Mouse (Mus musculus) intestine, embryonic 14.5 days (tissue): Measurements from ENCODE around the gene Slc43a2. TPM values are rescaled to one million over a fixed set of nuclear protein-coding genes. Genes with fewer than 3 reads are reported as not detected.
A peak's percentile ranks its signal among the peaks of the same experiment; 100 is the strongest.

Experiments used
- ATAC-seq: fragments of 200-750 bp; cut with Nextera tagmentation; replicated peaks from 2 replicates; pipeline ENCODE4 v1.8.0; 2017; ENCODE audit warnings: low read depth, moderate number of reproducible peaks, moderate TSS enrichment, moderate library complexity; ENCODE audit not compliant: low FRiP score, low TSS enrichment
- DNase-seq: peaks from one replicate; pipeline ENCODE4 v3.0.0-alpha.2; 2018; ENCODE audit warnings: low spot score
- H3K27ac ChIP-seq: fragments of 300-500 bp; sonication (generic); 2 replicates; pipeline ENCODE4 v1.5.1; 2014; ENCODE audit warnings: low read depth, mild to moderate bottlenecking, control low read depth
- H3K27me3 ChIP-seq: fragments of 300-500 bp; sonication (generic); replicated peaks from 2 replicates; pipeline ENCODE4 v1.6.1; 2014; ENCODE audit warnings: low read length, control low read depth; ENCODE audit not compliant: control insufficient read depth, insufficient read depth
- H3K36me3 ChIP-seq: fragments of 300-500 bp; sonication (generic); 2 replicates; pipeline ENCODE4 v1.6.1; 2014; ENCODE audit warnings: low read length, control low read depth; ENCODE audit not compliant: control insufficient read depth, insufficient read depth
- H3K4me1 ChIP-seq: fragments of 300-500 bp; sonication (generic); replicated peaks from 2 replicates; pipeline ENCODE4 v1.6.1; 2014; ENCODE audit warnings: low read length, control low read depth, mixed read lengths; ENCODE audit not compliant: control insufficient read depth, insufficient read depth
- H3K4me2 ChIP-seq: fragments of 300-500 bp; sonication (generic); 2 replicates; pipeline ENCODE4 v1.6.1; 2014; ENCODE audit warnings: low read length
- H3K4me3 ChIP-seq: fragments of 300-500 bp; sonication (generic); 2 replicates; pipeline ENCODE4 v1.5.1; 2014; ENCODE audit warnings: low read depth, low read length, control low read depth, mixed read lengths
- H3K9ac ChIP-seq: fragments of 300-500 bp; sonication (generic); 2 replicates; pipeline ENCODE4 v1.6.1; 2014; ENCODE audit warnings: mild to moderate bottlenecking, low read length
- H3K9me3 ChIP-seq: fragments of 300-500 bp; sonication (generic); 2 replicates; pipeline ENCODE4 v1.6.1; 2016; ENCODE audit warnings: low read length, control low read depth; ENCODE audit not compliant: control insufficient read depth
- WGBS: fragments of 180-500 bp; shearing (Covaris S2); extraction: QIAGEN DNeasy Blood & Tissue Kit; methylation state at CpG from one replicate; pipeline ENCODE4 v1.1.7; 2014; 5-methylcytosine and 5-hydroxymethylcytosine counted together
- polyA plus RNA-seq: library from polyadenylated mRNA; unstranded; fragments of >200 nt; fragmentation: Nextera tagmentation; extraction: Ambion mirVana; gene quantifications from 2 replicates; pipeline ENCODE4 v1.2.1, GENCODE M21; 2014

Slc43a2 gene
- polyA plus RNA-seq, 1 experiment from 2014 or later, result 4.8 TPM

DNA sequence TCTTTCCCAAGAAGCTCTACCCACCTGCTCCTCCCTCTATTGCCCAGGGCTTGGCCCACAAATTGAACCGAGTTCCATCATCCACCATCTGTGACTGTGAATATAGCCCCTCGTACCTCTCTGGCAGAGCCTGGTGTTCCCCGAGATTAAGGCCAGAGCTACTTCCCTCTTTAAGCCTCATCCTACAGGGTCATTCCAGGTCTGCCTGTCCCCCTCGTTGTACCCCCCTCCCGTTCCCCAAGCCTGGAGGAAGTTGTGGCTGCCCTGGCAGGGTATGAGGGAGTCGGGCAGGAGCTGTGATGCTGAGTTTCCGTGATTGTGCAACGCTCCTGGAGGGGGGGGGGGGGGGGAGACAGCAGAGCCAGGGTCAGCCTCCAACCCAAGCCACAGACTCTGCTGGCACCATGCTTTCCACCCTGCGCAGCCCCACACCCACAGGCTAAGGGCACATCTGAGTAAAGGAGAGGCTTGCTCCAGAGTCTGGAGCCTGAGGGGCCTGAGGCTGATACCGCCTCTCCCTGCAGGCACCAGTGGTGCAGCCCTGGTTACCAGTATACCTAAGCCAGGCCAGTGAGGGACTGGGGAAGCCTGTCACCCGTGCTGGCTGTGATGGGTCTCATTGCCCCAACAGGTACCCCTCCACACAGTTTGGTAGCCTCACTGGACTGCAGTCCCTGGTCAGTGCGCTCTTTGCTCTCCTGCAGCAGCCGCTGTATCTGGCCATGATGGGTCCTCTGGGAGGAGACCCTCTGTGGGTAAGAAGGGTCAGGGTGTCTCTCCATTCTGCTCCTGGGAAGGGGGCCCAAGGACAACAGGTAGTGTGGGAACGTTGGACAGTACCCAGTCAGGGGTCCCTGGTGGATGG, 39.9 kb downstream of the Slc43a2 start:
- H3K36me3 ChIP-seq, result no peaks in the 10 kb centered on the region
- H3K4me1 ChIP-seq, result peaks cover 14% of the 10 kb centered on the region
- 72% methylated on average over 14 of the region's 14 CpGs for WGBS
- H3K4me3 ChIP-seq, result no peak overlapping the region
- ATAC-seq (no peak), DNase-seq (no peak)
- H3K27ac ChIP-seq, result no peak overlapping the region
- no peaks in the 10 kb centered on the region for H3K27me3 ChIP-seq
- no peaks in the 10 kb centered on the region for H3K9me3 ChIP-seq
- no peak overlapping the region for H3K4me2 ChIP-seq
- H3K9ac ChIP-seq, result no peak overlapping the region

DNA sequence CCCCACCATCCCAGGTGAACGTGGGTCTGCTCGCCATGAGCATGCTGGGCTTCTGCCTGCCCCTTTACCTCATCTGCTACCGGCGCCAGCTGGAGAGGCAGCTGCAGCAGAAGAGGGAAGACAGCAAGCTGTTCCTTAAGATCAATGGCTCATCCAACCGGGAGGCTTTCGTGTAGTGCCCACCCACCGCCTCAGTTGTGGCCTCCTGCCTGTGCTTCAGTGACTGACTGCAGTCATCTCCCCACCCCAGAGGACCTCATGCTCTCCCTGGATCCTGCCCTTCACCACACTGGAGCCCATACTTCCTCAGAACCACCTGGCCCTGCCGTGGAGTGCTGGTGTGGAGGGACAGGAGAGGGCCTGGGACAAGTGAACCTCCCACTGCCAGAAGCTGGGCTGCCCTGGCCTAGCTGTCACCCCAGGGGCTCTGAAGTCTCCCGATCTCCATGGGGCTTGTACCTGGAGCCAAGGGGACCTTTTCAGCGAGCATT, 40.9 kb downstream of the Slc43a2 start:
- Histone ChIP-seq H3K4me2 (peak overlapping the region; percentile 20), H3K4me3 (no peak overlapping the region), H3K9ac (no peak overlapping the region), H3K9me3 (no peaks in the 10 kb centered on the region), H3K27ac (peak overlapping the region; percentile 67), H3K27me3 (no peaks in the 10 kb centered on the region), H3K4me1 (peaks cover 14% of the 10 kb centered on the region), H3K36me3 (no peaks in the 10 kb centered on the region)
- 13% methylated on average over 10 of the region's 10 CpGs for WGBS
- ATAC-seq (peak; percentile 15; the same call in 1 of the 2 replicates), DNase-seq (peak; percentile 64)

DNA sequence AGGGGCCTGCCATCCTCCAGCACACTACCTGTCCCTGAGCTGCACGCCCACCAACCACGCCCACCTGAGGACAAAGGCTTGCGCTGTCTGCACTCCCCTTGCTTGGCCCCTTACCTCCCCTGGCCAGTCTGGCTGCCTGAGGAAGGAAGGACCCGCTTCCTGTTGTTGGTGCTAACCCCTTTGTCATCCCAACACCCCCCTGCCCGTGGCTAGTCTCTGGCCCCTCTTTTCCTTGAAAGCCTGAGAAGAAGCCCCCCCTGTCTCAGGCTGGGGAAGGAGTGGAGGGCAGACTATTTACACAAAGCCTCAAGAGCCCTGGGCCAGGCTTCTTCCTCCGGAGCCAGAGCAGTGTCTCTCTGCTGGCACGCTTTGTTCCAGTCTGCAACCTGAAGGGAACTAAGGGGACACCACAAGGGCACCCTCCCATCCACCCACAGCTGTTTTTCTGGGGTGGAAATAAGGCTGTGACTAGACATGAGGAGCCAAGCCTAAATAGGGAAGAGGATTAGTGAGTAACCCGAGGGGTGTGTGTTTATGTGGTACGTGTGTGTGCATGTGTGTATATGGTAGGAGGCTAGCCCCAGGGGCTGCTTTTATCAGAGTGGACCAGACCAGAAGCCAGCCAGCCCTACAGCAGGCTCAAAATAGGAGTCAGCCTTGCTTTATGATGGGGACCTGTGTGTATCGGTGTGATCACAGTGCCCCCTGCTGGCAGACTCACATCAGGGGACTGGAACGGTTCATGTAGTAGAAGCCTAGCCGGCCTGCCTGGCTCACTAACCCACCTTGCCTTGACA, 41.6 kb downstream of the Slc43a2 start:
- Histone ChIP-seq H3K9ac (peak overlapping the region; percentile 34), H3K36me3 (no peaks in the 10 kb centered on the region), H3K9me3 (no peaks in the 10 kb centered on the region), H3K4me2 (peak overlapping the region; percentile 20), H3K27me3 (no peaks in the 10 kb centered on the region), H3K4me3 (no peak overlapping the region), H3K4me1 (peaks cover 14% of the 10 kb centered on the region), H3K27ac (peak overlapping the region; percentile 67)
- ATAC-seq, result peak; percentile 90
- peak; percentile 98 for DNase-seq
- WGBS, result 4% methylated on average over 12 of the region's 12 CpGs

DNA sequence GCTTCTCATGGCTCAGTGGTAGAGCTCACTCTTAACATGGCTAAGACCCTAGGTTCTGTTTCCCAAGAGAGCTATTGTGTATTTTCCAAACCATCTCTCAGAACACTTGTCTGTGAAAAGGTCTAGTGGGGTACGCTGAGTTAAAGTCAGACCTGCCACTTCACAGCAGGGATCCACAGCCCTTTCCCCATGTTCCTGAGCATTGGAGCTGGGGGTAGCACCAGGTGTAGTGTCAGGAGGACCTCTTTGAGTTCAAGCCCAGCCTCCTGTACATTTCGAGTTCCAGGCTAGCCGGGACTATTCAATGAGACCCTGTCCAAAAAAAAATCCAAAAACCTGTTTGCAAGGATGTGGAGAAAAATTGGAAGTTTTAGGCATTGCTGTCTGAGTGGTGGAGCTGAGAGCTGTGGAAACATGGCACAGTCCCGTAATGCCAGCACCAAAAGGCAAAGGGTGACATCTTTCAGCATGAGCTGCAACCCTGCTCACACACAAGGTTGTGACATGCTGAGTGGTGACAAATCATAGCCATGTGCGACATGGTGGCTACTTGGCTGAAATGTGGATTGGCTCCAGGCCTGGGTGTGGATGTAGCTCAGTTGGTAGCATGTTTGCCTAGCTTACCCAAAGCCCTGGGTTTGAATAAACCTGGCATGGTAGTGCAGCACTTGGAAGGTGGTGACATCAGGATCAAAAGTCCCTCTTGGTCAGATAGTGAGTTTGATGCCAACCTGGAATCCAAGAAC, 43.1 kb downstream of the Slc43a2 start:
- no peak overlapping the region for H3K4me3 ChIP-seq

DNA sequence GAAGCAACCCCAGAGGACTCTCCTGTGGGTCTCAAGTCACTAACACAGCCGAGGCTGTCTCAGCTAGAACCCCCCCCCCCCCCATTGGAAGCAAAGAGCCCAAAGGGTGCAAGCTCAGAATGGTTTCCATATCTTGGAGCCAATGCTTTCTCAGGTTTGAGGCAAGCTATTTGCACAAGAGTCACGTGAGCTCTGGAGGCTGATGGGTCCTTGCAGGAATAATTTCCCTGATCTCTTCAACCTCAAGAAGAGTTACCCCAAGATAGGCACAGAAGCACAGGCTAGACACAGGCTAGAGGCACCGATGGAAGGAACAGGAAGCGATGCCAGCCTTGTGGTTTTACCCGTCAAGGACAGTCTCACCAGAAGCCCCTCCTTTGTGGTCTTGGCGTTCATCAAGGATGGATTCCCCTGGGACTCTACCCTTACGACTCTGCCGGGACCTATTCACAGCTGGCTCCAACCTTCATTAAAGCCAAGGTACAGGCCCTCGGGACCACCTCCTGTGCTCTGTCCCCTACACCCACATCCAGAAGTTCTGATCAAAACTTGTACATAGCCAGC, 44.1 kb downstream of the Slc43a2 start:
- 70% methylated on average over 9 of the region's 9 CpGs for WGBS
- Histone ChIP-seq H3K27me3 (no peaks in the 10 kb centered on the region), H3K4me1 (peaks cover 14% of the 10 kb centered on the region), H3K9me3 (no peaks in the 10 kb centered on the region), H3K36me3 (no peaks in the 10 kb centered on the region), H3K9ac (no peak overlapping the region), H3K27ac (no peak overlapping the region), H3K4me2 (no peak overlapping the region), H3K4me3 (no peak overlapping the region)
- ATAC-seq (no peak), DNase-seq (no peak)

More for the DNA sequence above, 43.1 kb downstream of the Slc43a2 start:
- no peaks in the 10 kb centered on the region for H3K36me3 ChIP-seq
- H3K4me2 ChIP-seq, result no peak overlapping the region
- no peak overlapping the region for H3K27ac ChIP-seq
- H3K4me1 ChIP-seq, result peaks cover 14% of the 10 kb centered on the region
- no peak overlapping the region for H3K9ac ChIP-seq
- no peaks in the 10 kb centered on the region for H3K9me3 ChIP-seq
- H3K27me3 ChIP-seq, result no peaks in the 10 kb centered on the region
- ATAC-seq (no peak), DNase-seq (no peak)
- WGBS, result 85% methylated on average over 5 of the region's 5 CpGs

DNA sequence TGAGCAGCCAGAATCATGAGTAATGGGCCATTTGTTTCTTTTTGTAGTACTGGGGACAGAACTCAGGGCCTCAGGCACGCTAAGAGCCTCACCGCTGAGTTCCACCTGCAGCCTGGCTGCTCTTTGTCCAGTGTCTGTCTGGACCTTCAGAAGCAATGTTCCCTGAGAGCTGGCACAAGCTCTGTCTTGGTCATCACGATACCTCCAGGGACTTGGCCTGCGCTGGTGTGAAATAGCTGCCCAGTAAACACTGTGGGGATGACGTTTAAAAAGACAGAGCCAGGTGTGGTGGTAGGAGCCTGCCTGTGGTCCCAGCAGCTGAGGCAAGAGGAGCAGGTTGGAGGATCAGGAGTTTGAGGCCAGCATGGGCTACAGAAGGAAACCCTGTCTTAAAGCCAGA, 47.1 kb downstream of the Slc43a2 start:
- ATAC-seq (no peak), DNase-seq (no peak)
- H3K27me3 ChIP-seq, result no peaks in the 10 kb centered on the region
- H3K4me2 ChIP-seq, result no peak overlapping the region
- H3K27ac ChIP-seq, result no peak overlapping the region
- WGBS, result 79% methylated on average over 5 of the region's 5 CpGs
- H3K9me3 ChIP-seq, result no peaks in the 10 kb centered on the region
- H3K4me1 ChIP-seq, result no peaks in the 10 kb centered on the region
- no peak overlapping the region for H3K4me3 ChIP-seq
- H3K9ac ChIP-seq, result no peak overlapping the region
- no peaks in the 10 kb centered on the region for H3K36me3 ChIP-seq

DNA sequence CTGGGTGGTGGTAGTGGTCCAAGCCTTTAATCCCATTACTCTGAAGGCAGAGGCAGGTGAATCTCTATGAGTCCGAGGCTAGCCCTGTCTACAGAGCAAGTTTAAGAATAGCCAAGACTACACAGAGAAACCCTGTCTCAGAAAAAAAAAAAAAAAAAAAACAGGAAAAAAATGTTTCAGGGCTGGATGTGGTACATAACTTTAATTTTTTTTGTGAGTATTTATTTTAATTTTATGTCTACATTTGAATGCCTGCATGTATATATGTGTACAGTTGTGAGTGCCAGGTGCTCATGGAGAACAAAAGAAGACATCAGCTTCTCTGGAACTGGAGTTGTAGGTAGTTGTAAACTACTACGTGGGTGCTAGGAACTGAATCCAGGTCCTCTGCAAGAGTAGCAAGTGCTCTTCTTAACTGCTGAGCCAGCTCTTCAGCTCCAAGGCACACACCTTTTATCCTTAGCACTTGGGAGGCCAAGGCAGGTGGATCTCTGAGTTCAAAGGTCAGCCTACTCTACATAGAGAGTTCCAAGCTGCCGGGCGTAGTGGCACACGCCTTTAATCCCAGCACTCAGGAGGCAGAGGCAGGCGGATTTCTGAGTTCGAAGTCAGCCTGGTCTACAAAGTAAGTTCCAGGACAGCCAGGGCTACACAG, 50.1 kb downstream of the Slc43a2 start:
- WGBS, result 93% methylated on average over 7 of the region's 7 CpGs
- Histone ChIP-seq H3K4me2 (no peak overlapping the region), H3K27ac (no peak overlapping the region), H3K4me1 (no peaks in the 10 kb centered on the region), H3K9me3 (no peaks in the 10 kb centered on the region), H3K9ac (no peak overlapping the region), H3K36me3 (no peaks in the 10 kb centered on the region), H3K27me3 (no peaks in the 10 kb centered on the region), H3K4me3 (no peak overlapping the region)
- ATAC-seq, result no peak
- DNase-seq, result no peak
